Mouse (Mus musculus) lung, adult 2 months (tissue): ENCODE measurements around the gene Wwox.

Source experiments
- CTCF ChIP-seq: fragments of 200-500 bp; IDR thresholded peaks from 2 replicates; pipeline ENCODE4 v1.5.1; 2011; ENCODE audit warnings: mild to moderate bottlenecking, low read length, control low read depth; ENCODE audit not compliant: insufficient read depth
- POLR2A ChIP-seq: fragments of 200-500 bp; IDR thresholded peaks from 2 replicates; pipeline ENCODE4 v1.6.1; 2011; ENCODE audit warnings: low read depth, mild to moderate bottlenecking, control low read depth, low read length, borderline replicate concordance; ENCODE audit errors: extremely low read depth

DNA sequence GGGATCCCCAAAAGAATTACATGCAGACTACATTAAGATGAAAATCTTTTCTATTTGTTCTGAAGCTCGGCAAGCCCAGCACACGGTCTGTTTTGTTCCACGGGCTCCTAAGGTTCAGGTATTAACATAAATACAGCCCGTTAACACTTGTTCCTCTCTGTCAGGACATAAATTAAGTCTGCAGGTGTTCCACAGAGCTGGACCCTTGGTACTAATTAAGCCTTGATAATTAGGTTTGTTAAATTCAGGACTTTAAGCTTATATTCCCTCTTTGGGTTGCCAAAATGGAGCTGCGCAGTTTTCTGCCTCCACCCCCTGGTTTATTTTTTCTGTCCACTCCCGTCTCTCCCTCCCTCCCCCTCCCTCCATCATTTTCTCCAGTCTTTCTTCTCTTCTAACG is 638.8 kb downstream of the Wwox start:
- TF ChIP-seq CTCF (no peak), POLR2A (no peak)
